Mouse (Mus musculus): ENCODE data around the gene Mfn1.

GRCm38 (mm10) chr3:32538091-32538490 is 8.8 kb downstream of the Mfn1 start:
- no peak for TF ChIP-seq POLR2A (IDR thresholded peaks at IDR 0.05; ENCODE audit: extremely low read depth, insufficient read depth, low read length)
- TF ChIP-seq CTCF (IDR thresholded peaks at IDR 0.05; ENCODE audit: low read depth, low read length): no peak

All from liver, adult 2 months (tissue).